Mouse (Mus musculus) stomach, embryonic 14.5 days (tissue): Measurements from ENCODE around the gene Fbxo4. TPM values are rescaled to one million over a fixed set of nuclear protein-coding genes. Genes with fewer than 3 reads are reported as not detected.

Experiments
- ATAC-seq: fragments of 200-750 bp; cut with Nextera tagmentation; 2 replicates; pipeline ENCODE4 v1.8.0; 2017; ENCODE audit warnings: low read depth, moderate TSS enrichment; ENCODE audit not compliant: insufficient number of reproducible peaks, insufficient read depth, low FRiP score
- H3K27ac ChIP-seq: fragments of 300-500 bp; sonication (generic); 2 replicates; pipeline ENCODE4 v1.5.1; 2014; ENCODE audit warnings: mild to moderate bottlenecking, low read length, moderate library complexity, mixed read lengths
- H3K27me3 ChIP-seq: fragments of 300-500 bp; sonication (generic); 2 replicates; pipeline ENCODE4 v1.6.1; 2014; ENCODE audit warnings: low read length, control low read depth, mixed read lengths; ENCODE audit not compliant: control insufficient read depth, insufficient read depth
- H3K36me3 ChIP-seq: fragments of 300-500 bp; sonication (generic); 2 replicates; pipeline ENCODE4 v1.6.1; 2014; ENCODE audit warnings: mild to moderate bottlenecking, control low read depth, low read length, moderate library complexity, mixed read lengths; ENCODE audit not compliant: control insufficient read depth, insufficient read depth
- H3K4me1 ChIP-seq: fragments of 300-500 bp; sonication (generic); 2 replicates; pipeline ENCODE4 v1.6.1; 2014; ENCODE audit warnings: low read length, control low read depth, mixed read lengths; ENCODE audit not compliant: control insufficient read depth, insufficient read depth
- H3K4me2 ChIP-seq: fragments of 300-500 bp; sonication (generic); replicated peaks from 2 replicates; pipeline ENCODE4 v1.6.1; 2014; ENCODE audit warnings: low read depth, low read length, control low read depth
- H3K4me3 ChIP-seq: fragments of 300-500 bp; sonication (generic); 2 replicates; pipeline ENCODE4 v1.5.1; 2014; ENCODE audit warnings: low read depth, low read length, control low read depth
- H3K9ac ChIP-seq: fragments of 300-500 bp; sonication (generic); replicated peaks from 2 replicates; pipeline ENCODE4 v1.6.1; 2014; ENCODE audit warnings: low read depth, mild to moderate bottlenecking, control low read depth, low read length, moderate library complexity, mixed read lengths
- H3K9me3 ChIP-seq: fragments of 300-500 bp; sonication (generic); 2 replicates; pipeline ENCODE4 v1.6.1; 2016; ENCODE audit warnings: low read depth, low read length, control low read depth; ENCODE audit not compliant: control insufficient read depth
- WGBS: fragments of 180-500 bp; shearing (Covaris S2); extraction: QIAGEN DNeasy Blood & Tissue Kit; methylation state at CpG from one replicate; pipeline ENCODE4 v1.1.7; 2014; 5-methylcytosine and 5-hydroxymethylcytosine counted together
- polyA plus RNA-seq: library from polyadenylated mRNA; unstranded; fragments of >200 nt; fragmentation: Nextera tagmentation; extraction: Ambion mirVana; gene quantifications from 2 replicates; pipeline ENCODE4 v1.2.1, GENCODE M21; 2014

The Fbxo4 gene
- 11.9 and 14.2 TPM in 2 replicates for polyA plus RNA-seq

GRCm38 (mm10) chr15:3979061-3979848 lies at the start of gene Fbxo4:
Gene Fbxo4 (minus strand): TSS chr15:3979573.
- Histone ChIP-seq H3K4me2 (peak within 1 kb of the TSS; percentile 50), H3K9ac (peak within 1 kb of the TSS; percentile 86), H3K27me3 (no peaks in the 10 kb centered on the region), H3K27ac (peak within 1 kb of the TSS; percentile 95), H3K36me3 (0 out of 2 replicates have a peak, but pooled peaks cover 4% of the 10 kb centered on the region), H3K4me3 (peak within 1 kb of the TSS; percentile 55), H3K9me3 (no peaks in the 10 kb centered on the region), H3K4me1 (0 out of 2 replicates have a peak, but pooled peaks cover 4% of the 10 kb centered on the region)
- 1% methylated on average over 61 of the region's 61 CpGs for WGBS
- peak; percentile 95 for ATAC-seq

GRCm38 (mm10) chr15:4028960-4029359 lies 49.6 kb upstream of the Fbxo4 start:
- no peaks in the 10 kb centered on the region for H3K36me3 ChIP-seq
- no peak overlapping the region for H3K9ac ChIP-seq
- no peak overlapping the region for H3K4me2 ChIP-seq
- H3K4me3 ChIP-seq: no peak overlapping the region
- no peak overlapping the region for H3K27ac ChIP-seq
- no peaks in the 10 kb centered on the region for H3K27me3 ChIP-seq
- no peak for ATAC-seq
- H3K4me1 ChIP-seq: peaks cover 7% of the 10 kb centered on the region; the same call in 1 of the 2 replicates
- no peaks in the 10 kb centered on the region for H3K9me3 ChIP-seq

- Histone ChIP-seq H3K36me3 (no peaks in the 10 kb centered on the region), H3K4me1 (peaks cover 7% of the 10 kb centered on the region; the same call in 1 of the 2 replicates), H3K9me3 (no peaks in the 10 kb centered on the region), H3K4me3 (no peak overlapping the region), H3K27me3 (no peaks in the 10 kb centered on the region), H3K4me2 (no peak overlapping the region), H3K9ac (no peak overlapping the region), H3K27ac (no peak overlapping the region)
- WGBS: 82% methylated on average over 6 of the region's 6 CpGs
- ATAC-seq: no peak
These were observed 49.0 kb upstream of the Fbxo4 start for GRCm38 (mm10) chr15:4028411-4028700.

- Histone ChIP-seq H3K27ac (peak overlapping the region; percentile 96), H3K4me1 (peaks cover 7% of the 10 kb centered on the region; the same call in 1 of the 2 replicates), H3K9ac (peak overlapping the region; percentile 68), H3K36me3 (no peaks in the 10 kb centered on the region), H3K4me3 (peak overlapping the region; percentile 67), H3K9me3 (no peaks in the 10 kb centered on the region), H3K27me3 (no peaks in the 10 kb centered on the region), H3K4me2 (peak overlapping the region; percentile 56)
- WGBS: 10% methylated on average over 6 of the region's 6 CpGs
- no peak for ATAC-seq
These were observed 48.5 kb upstream of the Fbxo4 start for GRCm38 (mm10) chr15:4027671-4028410.

GRCm38 (mm10) chr15:4026831-4027584 lies 47.6 kb upstream of the Fbxo4 start:
- H3K4me3 ChIP-seq: peak overlapping the region; percentile 67
- H3K27ac ChIP-seq: peak overlapping the region; percentile 96
- ATAC-seq: peak; percentile 84
- peaks cover 7% of the 10 kb centered on the region; the same call in 1 of the 2 replicates for H3K4me1 ChIP-seq
- under 1% methylated on average over 65 of the region's 65 CpGs for WGBS
- H3K4me2 ChIP-seq: peak overlapping the region; percentile 56
- H3K9ac ChIP-seq: peak overlapping the region; percentile 68
- no peaks in the 10 kb centered on the region for H3K9me3 ChIP-seq
- no peaks in the 10 kb centered on the region for H3K27me3 ChIP-seq
- H3K36me3 ChIP-seq: no peaks in the 10 kb centered on the region

GRCm38 (mm10) chr15:4026231-4026773 lies 46.9 kb upstream of the Fbxo4 start, which contains the start of gene Oxct1:
Gene Oxct1 (plus strand): TSS chr15:4026383.
- under 1% methylated on average over 45 of the region's 45 CpGs for WGBS
- peak; percentile 93 for ATAC-seq
- no peaks in the 10 kb centered on the region for H3K27me3 ChIP-seq
- peak within 1 kb of the TSS; percentile 68 for H3K9ac ChIP-seq
- no peaks in the 10 kb centered on the region for H3K36me3 ChIP-seq
- H3K4me1 ChIP-seq: peaks cover 7% of the 10 kb centered on the region; the same call in 1 of the 2 replicates
- peak within 1 kb of the TSS; percentile 56 for H3K4me2 ChIP-seq
- H3K27ac ChIP-seq: peak within 1 kb of the TSS; percentile 96
- H3K4me3 ChIP-seq: peak within 1 kb of the TSS; percentile 67
- no peaks in the 10 kb centered on the region for H3K9me3 ChIP-seq

- Histone ChIP-seq H3K9me3 (no peaks in the 10 kb centered on the region), H3K36me3 (no peaks in the 10 kb centered on the region), H3K27ac (no peak overlapping the region), H3K4me2 (peak overlapping the region; percentile 56; the same call in 1 of the 2 replicates), H3K4me1 (peaks cover 7% of the 10 kb centered on the region; the same call in 1 of the 2 replicates), H3K4me3 (peak overlapping the region; percentile 67), H3K9ac (no peak overlapping the region), H3K27me3 (no peaks in the 10 kb centered on the region)
- no peak for ATAC-seq
- 68% methylated on average over 11 of the region's 11 CpGs for WGBS
These were observed 46.1 kb upstream of the Fbxo4 start for GRCm38 (mm10) chr15:4025508-4025904.
